Mouse (Mus musculus) skeletal muscle tissue, adult 2 months (tissue): ENCODE measurements at regions not wholly inside any gene's neighbourhood (a gene's known extent, or its start where the extent isn't known, plus 50 kb on each side); places are given as distances from the start of the nearest gene placed in this dataset.

Experiments used
- DNase-seq: peaks from one replicate; pipeline ENCODE4 v3.0.0-alpha.2; 2012; ENCODE audit warnings: low read depth, low spot score

GRCm38 (mm10) chr15:93880302-93880701 is 284.6 kb upstream of the Prickle1 start:
- no peak for DNase-seq

- no peak for DNase-seq
These were observed 283.3 kb upstream of the Prickle1 start for GRCm38 (mm10) chr15:93879006-93879405.

- DNase-seq, result no peak
These were observed 280.6 kb upstream of the Prickle1 start for GRCm38 (mm10) chr15:93876335-93876734.

GRCm38 (mm10) chr15:93875685-93876084 is 280.0 kb upstream of the Prickle1 start:
- no peak for DNase-seq

- DNase-seq, result no peak
These were observed 278.5 kb upstream of the Prickle1 start for GRCm38 (mm10) chr15:93874206-93874605.

GRCm38 (mm10) chr15:93857336-93857901 is 261.7 kb upstream of the Prickle1 start:
- no peak for DNase-seq

- no peak for DNase-seq
These were observed 257.5 kb upstream of the Prickle1 start for GRCm38 (mm10) chr15:93853221-93853620.

GRCm38 (mm10) chr15:93852126-93852525 is 256.4 kb upstream of the Prickle1 start:
- no peak for DNase-seq

- DNase-seq, result no peak
These were observed 254.7 kb upstream of the Prickle1 start for GRCm38 (mm10) chr15:93850388-93850787.

- DNase-seq, result no peak
These were observed 253.1 kb upstream of the Prickle1 start for GRCm38 (mm10) chr15:93848830-93849229.

GRCm38 (mm10) chr15:93846797-93847196 is 251.1 kb upstream of the Prickle1 start:
- no peak for DNase-seq

GRCm38 (mm10) chr15:93845801-93846200 is 250.1 kb upstream of the Prickle1 start:
- DNase-seq, result no peak

- DNase-seq, result no peak
These were observed 237.3 kb upstream of the Prickle1 start for GRCm38 (mm10) chr15:93832956-93833355.

GRCm38 (mm10) chr15:93832431-93832936 is 236.8 kb upstream of the Prickle1 start:
- DNase-seq, result peak; percentile 48

GRCm38 (mm10) chr15:93831148-93831547 is 235.5 kb upstream of the Prickle1 start:
- no peak for DNase-seq

- peak; percentile 19 for DNase-seq
These were observed 229.3 kb upstream of the Prickle1 start for GRCm38 (mm10) chr15:93824729-93825694.

- DNase-seq, result no peak
These were observed 225.5 kb upstream of the Prickle1 start for GRCm38 (mm10) chr15:93821236-93821635.

- DNase-seq, result no peak
These were observed 216.3 kb upstream of the Prickle1 start for GRCm38 (mm10) chr15:93812011-93812410.

- DNase-seq, result no peak
These were observed 212.3 kb upstream of the Prickle1 start for GRCm38 (mm10) chr15:93807993-93808392.

- DNase-seq, result no peak
These were observed 211.8 kb upstream of the Prickle1 start for GRCm38 (mm10) chr15:93807505-93807904.

- DNase-seq, result no peak
These were observed 209.0 kb upstream of the Prickle1 start for GRCm38 (mm10) chr15:93804703-93805102.

- DNase-seq, result no peak
These were observed 194.8 kb upstream of the Prickle1 start for GRCm38 (mm10) chr15:93790531-93790930.

GRCm38 (mm10) chr15:93789762-93790161 is 194.1 kb upstream of the Prickle1 start:
- DNase-seq, result no peak
